In the genomic region with DNA sequence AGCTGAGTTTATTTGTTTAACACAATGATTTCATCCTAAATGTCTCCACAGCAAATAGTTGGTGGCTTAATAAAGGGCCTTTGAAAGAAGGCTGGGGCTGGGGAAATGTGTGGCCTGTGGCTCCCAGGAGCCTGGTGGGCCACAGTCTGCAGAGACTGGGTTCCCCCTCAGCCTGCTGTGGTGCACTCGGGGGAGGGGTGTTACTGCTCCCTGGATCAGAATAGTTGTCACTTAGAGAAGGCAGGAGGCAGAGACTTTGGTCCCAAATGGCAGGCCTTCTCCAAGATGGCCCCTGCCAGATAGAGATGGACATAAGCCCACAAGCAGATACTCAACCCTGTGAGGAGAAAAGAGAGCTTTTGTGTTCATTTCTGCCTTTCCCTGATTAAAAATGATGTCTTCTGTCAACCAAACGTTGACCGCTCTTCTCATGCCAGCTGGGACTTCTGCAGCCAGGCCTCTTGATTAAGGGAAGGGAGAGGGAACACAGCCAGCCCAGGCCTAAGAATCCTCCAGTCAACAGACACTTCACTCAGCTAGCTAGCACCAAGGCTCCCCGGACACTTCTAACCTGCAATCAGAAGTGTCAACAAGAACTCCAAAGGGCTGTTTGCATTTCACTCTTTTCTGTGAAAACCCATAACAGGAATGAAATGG, we compare ENCODE assay signal across 15 mouse cellular contexts. TPM values are rescaled to one million over a fixed set of nuclear protein-coding genes. Genes with fewer than 3 reads are reported as not detected.
DNase-seq lines count a peak whose midpoint lies in the region; ATAC-seq and TF ChIP-seq lines count a peak whose summit lies in the region.
"Had no signal": no experiment of that assay in that cellular context is flagged by ENCODE, and none has a peak within 500 bp of the region (broad histone marks: within the 10 kb centered on the region; RNA-seq: fewer than 3 reads in every experiment).

No protein-coding gene starts in this region.

- peaks cover 20% of the 10 kb centered on the region for H3K4me1 ChIP-seq in forebrain, embryonic 10.5 days
- peaks cover 7% of the 10 kb centered on the region; the same call in 1 of the 2 replicates for H3K4me1 ChIP-seq in forebrain, embryonic 15.5 days
- H3K4me1 ChIP-seq in kidney, embryonic 14.5 days (ENCODE audit: control insufficient read depth, insufficient read depth, low read length): peaks cover 8% of the 10 kb centered on the region; the same call in 1 of the 2 replicates
- peaks cover 13% of the 10 kb centered on the region for H3K4me1 ChIP-seq in midbrain, embryonic 12.5 days
- no peaks in the 10 kb centered on the region for H3K4me1 ChIP-seq in midbrain, embryonic 14.5 days (ENCODE audit: control insufficient read depth, insufficient read depth, low read length)
- no peaks in the 10 kb centered on the region; the same call in 1 of the 2 replicates for H3K4me1 ChIP-seq in midbrain, embryonic 16.5 days (ENCODE audit: control insufficient read depth, insufficient read depth, low read length)
- no peaks in the 10 kb centered on the region for H3K4me1 ChIP-seq in cerebellum, adult 2 months (ENCODE audit: control insufficient read depth, insufficient read depth, low read length)

- no peak overlapping the region for H3K4me2 ChIP-seq in forebrain, embryonic 15.5 days (replicated peaks)
- H3K4me2 ChIP-seq in kidney, embryonic 14.5 days (replicated peaks; ENCODE audit: low read depth, low read length): no peak overlapping the region
- no peak overlapping the region for H3K4me2 ChIP-seq in midbrain, embryonic 12.5 days (replicated peaks)
- H3K4me2 ChIP-seq in midbrain, embryonic 14.5 days (ENCODE audit: low read length): no peak overlapping the region
- no peak overlapping the region for H3K4me2 ChIP-seq in midbrain, embryonic 16.5 days (ENCODE audit: low read length)
- H3K4me2 ChIP-seq: forebrain, embryonic 13.5 days; limb, embryonic 12.5 days had no signal

- H3K9me3 ChIP-seq in forebrain, embryonic 10.5 days: no peaks in the 10 kb centered on the region
- no peaks in the 10 kb centered on the region for H3K9me3 ChIP-seq in forebrain, embryonic 15.5 days
- H3K9me3 ChIP-seq in kidney, embryonic 14.5 days (ENCODE audit: control insufficient read depth, low read length): no peaks in the 10 kb centered on the region
- no peaks in the 10 kb centered on the region for H3K9me3 ChIP-seq in midbrain, embryonic 12.5 days
- no peaks in the 10 kb centered on the region for H3K9me3 ChIP-seq in midbrain, embryonic 14.5 days (ENCODE audit: control insufficient read depth, low read length)
- H3K9me3 ChIP-seq in midbrain, embryonic 16.5 days (replicated peaks; ENCODE audit: control insufficient read depth, low read length, poor library complexity, severe bottlenecking): no peaks in the 10 kb centered on the region
- H3K9me3 ChIP-seq: forebrain, embryonic 13.5 days; limb, embryonic 12.5 days had no signal

- H3K27ac ChIP-seq in forebrain, embryonic 10.5 days: peak overlapping the region; percentile 76
- H3K27ac ChIP-seq in forebrain, embryonic 15.5 days (replicated peaks): no peak overlapping the region
- H3K27ac ChIP-seq in kidney, embryonic 14.5 days (ENCODE audit: low read depth, low read length): peak overlapping the region; percentile 75
- peak overlapping the region; percentile 39 for H3K27ac ChIP-seq in midbrain, embryonic 12.5 days (replicated peaks)
- no peak overlapping the region for H3K27ac ChIP-seq in midbrain, embryonic 14.5 days (replicated peaks; ENCODE audit: low read depth, low read length)
- H3K27ac ChIP-seq in midbrain, embryonic 16.5 days (ENCODE audit: low read length): peak overlapping the region; percentile 5; the same call in 1 of the 2 replicates
- no peak overlapping the region for H3K27ac ChIP-seq in cerebellum, adult 2 months (ENCODE audit: insufficient read depth, low read length)
- H3K27ac ChIP-seq: forebrain, embryonic 13.5 days had no signal

- TF ChIP-seq CTCF in cerebellum, adult 2 months (IDR thresholded peaks at IDR 0.05; ENCODE audit: borderline replicate concordance, insufficient read depth, low read depth, low read length): no peak

- 73% methylated on average over 4 of the region's 4 CpGs for WGBS in forebrain, embryonic 10.5 days
- 71% methylated on average over 4 of the region's 4 CpGs for WGBS in forebrain, embryonic 15.5 days
- 38% methylated on average over 4 of the region's 4 CpGs for whole genome bisulfite sequencing in kidney, embryonic 14.5 days
- 60% methylated on average over 4 of the region's 4 CpGs for WGBS in midbrain, embryonic 12.5 days
- 74% methylated on average over 4 of the region's 4 CpGs for WGBS in midbrain, embryonic 14.5 days
- WGBS in midbrain, embryonic 16.5 days: 69% methylated on average over 4 of the region's 4 CpGs
- 35% methylated on average over 4 of the region's 4 CpGs for WGBS in cerebellum, adult 2 months

- H3K4me3 ChIP-seq in forebrain, embryonic 10.5 days: no peak overlapping the region
- H3K4me3 ChIP-seq in forebrain, embryonic 15.5 days: no peak overlapping the region
- no peak overlapping the region for H3K4me3 ChIP-seq in kidney, embryonic 14.5 days (ENCODE audit: low read length)
- no peak overlapping the region for H3K4me3 ChIP-seq in midbrain, embryonic 12.5 days
- H3K4me3 ChIP-seq in midbrain, embryonic 14.5 days (replicated peaks; ENCODE audit: low read depth, low read length): no peak overlapping the region
- no peak overlapping the region for H3K4me3 ChIP-seq in midbrain, embryonic 16.5 days (ENCODE audit: low read depth, low read length)
- H3K4me3 ChIP-seq in cerebellum, adult 2 months (replicated peaks; ENCODE audit: insufficient read depth, low read depth, low read length): no peak overlapping the region
- H3K4me3 ChIP-seq: forebrain, embryonic 13.5 days; limb, embryonic 12.5 days had no signal

- ATAC-seq in forebrain, embryonic 15.5 days (replicated peaks): no peak
- ATAC-seq in kidney, embryonic 14.5 days (ENCODE audit: low FRiP score, low TSS enrichment): peak; percentile 51; the same call in 1 of the 2 replicates
- ATAC-seq in midbrain, embryonic 12.5 days (ENCODE audit: low FRiP score, low read depth): no peak
- no peak for ATAC-seq in midbrain, embryonic 14.5 days (ENCODE audit: low FRiP score, low TSS enrichment)
- no peak for ATAC-seq in midbrain, embryonic 16.5 days
- ATAC-seq: activated CD4-positive, CD25-positive, alpha-beta regulatory T cell, adult 4 months; forebrain, embryonic 13.5 days; intestine, postnatal 0 days; liver, postnatal 0 days had no signal

- H3K9ac ChIP-seq in forebrain, embryonic 15.5 days (replicated peaks): no peak overlapping the region
- H3K9ac ChIP-seq in kidney, embryonic 14.5 days (ENCODE audit: low read depth, low read length): no peak overlapping the region
- no peak overlapping the region for H3K9ac ChIP-seq in midbrain, embryonic 12.5 days (replicated peaks)
- H3K9ac ChIP-seq in midbrain, embryonic 14.5 days (replicated peaks; ENCODE audit: low read length): no peak overlapping the region
- H3K9ac ChIP-seq in midbrain, embryonic 16.5 days (ENCODE audit: low read depth, low read length): no peak overlapping the region
- H3K9ac ChIP-seq: forebrain, embryonic 13.5 days; limb, embryonic 12.5 days; liver, postnatal 0 days had no signal

- TF ChIP-seq POLR2A in cerebellum, adult 2 months (IDR thresholded peaks at IDR 0.05; ENCODE audit: borderline replicate concordance, insufficient read depth, low read length): no peak

- no peaks in the 10 kb centered on the region for H3K36me3 ChIP-seq in forebrain, embryonic 10.5 days (replicated peaks)
- no peaks in the 10 kb centered on the region for H3K36me3 ChIP-seq in forebrain, embryonic 15.5 days
- no peaks in the 10 kb centered on the region for H3K36me3 ChIP-seq in kidney, embryonic 14.5 days (ENCODE audit: control insufficient read depth, insufficient read depth, low read length)
- no peaks in the 10 kb centered on the region for H3K36me3 ChIP-seq in midbrain, embryonic 12.5 days
- H3K36me3 ChIP-seq in midbrain, embryonic 14.5 days (ENCODE audit: control insufficient read depth, insufficient read depth, low read length): no peaks in the 10 kb centered on the region
- no peaks in the 10 kb centered on the region for H3K36me3 ChIP-seq in midbrain, embryonic 16.5 days (ENCODE audit: control insufficient read depth, insufficient read depth, low read length)
- H3K36me3 ChIP-seq: limb, embryonic 12.5 days had no signal

- peaks cover 26% of the 10 kb centered on the region for H3K27me3 ChIP-seq in forebrain, embryonic 10.5 days (ENCODE audit: poor library complexity, severe bottlenecking)
- H3K27me3 ChIP-seq in forebrain, embryonic 15.5 days: no peaks in the 10 kb centered on the region
- 0 out of 2 replicates have a peak, but pooled peaks cover under 1% of the 10 kb centered on the region for H3K27me3 ChIP-seq in kidney, embryonic 14.5 days (ENCODE audit: control insufficient read depth, insufficient read depth, low read length)
- peaks cover 5% of the 10 kb centered on the region; the same call in 1 of the 2 replicates for H3K27me3 ChIP-seq in midbrain, embryonic 12.5 days
- no peaks in the 10 kb centered on the region for H3K27me3 ChIP-seq in midbrain, embryonic 14.5 days (ENCODE audit: control insufficient read depth, insufficient read depth, low read length)
- no peaks in the 10 kb centered on the region for H3K27me3 ChIP-seq in midbrain, embryonic 16.5 days (ENCODE audit: control insufficient read depth, insufficient read depth, low read depth, low read length)
- no peaks in the 10 kb centered on the region; the same call in 1 of the 2 replicates for H3K27me3 ChIP-seq in cerebellum, adult 2 months (ENCODE audit: control insufficient read depth, insufficient read depth, low read length)
- H3K27me3 ChIP-seq: forebrain, embryonic 13.5 days had no signal

- DNase-seq in forebrain, embryonic 10.5 days (ENCODE audit: extremely low spot score, low spot score): no peak
- DNase-seq in kidney, postnatal 10 days: no peak
- no peak for DNase-seq in midbrain, embryonic 14.5 days
- DNase-seq in cerebellum, adult 2 months: no peak
- DNase-seq: liver, postnatal 0 days; right cerebral cortex, postnatal 25 days had no signal

RNA-seq across cellular contexts. Expression of gene Gm10320, which starts 14.8 kb away (rescaled TPM):
- 1.2 and 1.3 TPM in 2 replicates for polyA plus RNA-seq in forebrain, embryonic 10.5 days (2016; fragmentation: Nextera tagmentation; extraction: Ambion mirVana)
- polyA plus RNA-seq in forebrain, embryonic 15.5 days (2015; fragmentation: Nextera tagmentation; extraction: Ambion mirVana): 0.59 and 1.4 TPM in 2 replicates
- polyA plus RNA-seq in kidney, embryonic 14.5 days (2014; fragmentation: Nextera tagmentation; extraction: Ambion mirVana): 1.2 TPM in 2 replicates
- 0.87 TPM in 1 of 2 replicates, not detected in the other for polyA plus RNA-seq in midbrain, embryonic 12.5 days (2016; fragmentation: Nextera tagmentation; extraction: Ambion mirVana)
- 0.67 and 0.70 TPM in 2 replicates for polyA plus RNA-seq in midbrain, embryonic 14.5 days (2014; fragmentation: Nextera tagmentation; extraction: Ambion mirVana)
- 1.0 and 1.2 TPM in 2 replicates for polyA plus RNA-seq in midbrain, embryonic 16.5 days (2015; fragmentation: Nextera tagmentation; extraction: Ambion mirVana)
- 0.34 and 1.1 TPM in 2 replicates for polyA plus RNA-seq in cerebellum, adult 2 months (2012; rRNA removed)
- polyA plus RNA-seq: testis, adult 2 months had no signal

Comparison
In these comparisons a context has a peak if more than half of its experiments do, and no peak if none do; other contexts are left out.
1. H3K27ac ChIP-seq: peak in forebrain, embryonic 10.5 days (single experiment), kidney, embryonic 14.5 days (single experiment), midbrain, embryonic 12.5 days (single experiment) and midbrain, embryonic 16.5 days (single experiment); none in forebrain, embryonic 15.5 days (single experiment), midbrain, embryonic 14.5 days (single experiment) and cerebellum, adult 2 months (single experiment).